Mouse (Mus musculus): ENCODE data around the gene Kcna5. TPM values are rescaled to one million over a fixed set of nuclear protein-coding genes. Genes with fewer than 3 reads are reported as not detected.

The Kcna5 gene
- polyA plus RNA-seq, 1 experiment: not detected

- H3K4me3 ChIP-seq (ENCODE audit: insufficient read depth, poor library complexity, severe bottlenecking): no peak overlapping the region
These were observed 26.5 kb downstream of the Kcna5 start for GRCm38 (mm10) chr6:126508671-126509070.

GRCm38 (mm10) chr6:126503920-126504319 lies 31.3 kb downstream of the Kcna5 start:
- no peaks in the 10 kb centered on the region for H3K79me2 ChIP-seq (ENCODE audit: control insufficient read depth, insufficient read depth)
- H3ac ChIP-seq (ENCODE audit: control insufficient read depth, insufficient read length, low read depth): no peak overlapping the region
- no peaks in the 10 kb centered on the region for H3K36me3 ChIP-seq (ENCODE audit: control insufficient read depth, insufficient read depth)
- no peaks in the 10 kb centered on the region for H3K79me3 ChIP-seq (ENCODE audit: low read depth)
- no peak for TF ChIP-seq MYOG (IDR thresholded peaks at IDR 0.05; ENCODE audit: control insufficient read depth, extremely low read depth, insufficient read length)
- no peak for TF ChIP-seq CTCF (IDR thresholded peaks at IDR 0.05; ENCODE audit: control insufficient read depth, insufficient read depth, insufficient read length)
- no peak for TF ChIP-seq FOSL1 (IDR thresholded peaks at IDR 0.05; ENCODE audit: insufficient read depth, low read length, poor library complexity, severe bottlenecking)
- no peak for TF ChIP-seq MAX (IDR thresholded peaks at IDR 0.05)
- TF ChIP-seq CEBPB (IDR thresholded peaks at IDR 0.05; ENCODE audit: low read depth): no peak
- TF ChIP-seq MYOD1 (IDR thresholded peaks at IDR 0.05; ENCODE audit: control insufficient read depth, insufficient read length, low read depth): no peak
- no peak for TF ChIP-seq USF1 (IDR thresholded peaks at IDR 0.05; ENCODE audit: low read depth)
- H3K4me3 ChIP-seq (ENCODE audit: insufficient read depth, poor library complexity, severe bottlenecking): no peak overlapping the region
- H3K27me3 ChIP-seq (ENCODE audit: control insufficient read depth, insufficient read depth, insufficient read length): peaks cover 13% of the 10 kb centered on the region

More at GRCm38 (mm10) chr6:126508671-126509070, 26.5 kb downstream of the Kcna5 start:
- H3K79me3 ChIP-seq (ENCODE audit: low read depth): no peaks in the 10 kb centered on the region
- no peaks in the 10 kb centered on the region for H3K36me3 ChIP-seq (ENCODE audit: control insufficient read depth, insufficient read depth)
- H3K79me2 ChIP-seq (ENCODE audit: control insufficient read depth, insufficient read depth): no peaks in the 10 kb centered on the region
- TF ChIP-seq CTCF (IDR thresholded peaks at IDR 0.05; ENCODE audit: control insufficient read depth, insufficient read depth, insufficient read length) (no peak), FOSL1 (IDR thresholded peaks at IDR 0.05; ENCODE audit: insufficient read depth, low read length, poor library complexity, severe bottlenecking) (no peak), CEBPB (IDR thresholded peaks at IDR 0.05; ENCODE audit: low read depth) (no peak), MYOD1 (IDR thresholded peaks at IDR 0.05; ENCODE audit: control insufficient read depth, insufficient read length, low read depth) (no peak), MAX (IDR thresholded peaks at IDR 0.05) (no peak), MYOG (IDR thresholded peaks at IDR 0.05; ENCODE audit: control insufficient read depth, extremely low read depth, insufficient read length) (no peak), USF1 (IDR thresholded peaks at IDR 0.05; ENCODE audit: low read depth) (no peak)
- H3ac ChIP-seq (ENCODE audit: control insufficient read depth, insufficient read length, low read depth): no peak overlapping the region
- H3K27me3 ChIP-seq (ENCODE audit: control insufficient read depth, insufficient read depth, insufficient read length): peaks cover 24% of the 10 kb centered on the region

GRCm38 (mm10) chr6:126502691-126503301 lies 32.4 kb downstream of the Kcna5 start:
- Histone ChIP-seq H3K27me3 (ENCODE audit: control insufficient read depth, insufficient read depth, insufficient read length) (peaks cover 7% of the 10 kb centered on the region), H3K79me3 (ENCODE audit: low read depth) (no peaks in the 10 kb centered on the region), H3K36me3 (ENCODE audit: control insufficient read depth, insufficient read depth) (no peaks in the 10 kb centered on the region), H3ac (ENCODE audit: control insufficient read depth, insufficient read length, low read depth) (no peak overlapping the region), H3K4me3 (ENCODE audit: insufficient read depth, poor library complexity, severe bottlenecking) (no peak overlapping the region), H3K79me2 (ENCODE audit: control insufficient read depth, insufficient read depth) (no peaks in the 10 kb centered on the region)
- TF ChIP-seq MYOD1 (IDR thresholded peaks at IDR 0.05; ENCODE audit: control insufficient read depth, insufficient read length, low read depth) (no peak), FOSL1 (IDR thresholded peaks at IDR 0.05; ENCODE audit: insufficient read depth, low read length, poor library complexity, severe bottlenecking) (no peak), CEBPB (IDR thresholded peaks at IDR 0.05; ENCODE audit: low read depth) (no peak), CTCF (IDR thresholded peaks at IDR 0.05; ENCODE audit: control insufficient read depth, insufficient read depth, insufficient read length) (no peak), MYOG (IDR thresholded peaks at IDR 0.05; ENCODE audit: control insufficient read depth, extremely low read depth, insufficient read length) (no peak)

GRCm38 (mm10) chr6:126500985-126501384 lies 34.2 kb downstream of the Kcna5 start:
- no peak overlapping the region for H3ac ChIP-seq (ENCODE audit: control insufficient read depth, insufficient read length, low read depth)
- H3K27me3 ChIP-seq (ENCODE audit: control insufficient read depth, insufficient read depth, insufficient read length): no peaks in the 10 kb centered on the region

GRCm38 (mm10) chr6:126500088-126500487 lies 35.1 kb downstream of the Kcna5 start:
- Histone ChIP-seq H3K4me3 (ENCODE audit: insufficient read depth, poor library complexity, severe bottlenecking) (no peak overlapping the region), H3K79me2 (ENCODE audit: control insufficient read depth, insufficient read depth) (no peaks in the 10 kb centered on the region), H3K79me3 (ENCODE audit: low read depth) (no peaks in the 10 kb centered on the region), H3K36me3 (ENCODE audit: control insufficient read depth, insufficient read depth) (no peaks in the 10 kb centered on the region), H3K27me3 (ENCODE audit: control insufficient read depth, insufficient read depth, insufficient read length) (no peaks in the 10 kb centered on the region), H3ac (ENCODE audit: control insufficient read depth, insufficient read length, low read depth) (no peak overlapping the region)
- TF ChIP-seq CTCF (IDR thresholded peaks at IDR 0.05; ENCODE audit: control insufficient read depth, insufficient read depth, insufficient read length): peak; percentile 83
- TF ChIP-seq FOSL1 (IDR thresholded peaks at IDR 0.05; ENCODE audit: insufficient read depth, low read length, poor library complexity, severe bottlenecking): no peak

More at GRCm38 (mm10) chr6:126500985-126501384, 34.2 kb downstream of the Kcna5 start:
- Histone ChIP-seq H3K4me3 (ENCODE audit: insufficient read depth, poor library complexity, severe bottlenecking) (no peak overlapping the region), H3K79me2 (ENCODE audit: control insufficient read depth, insufficient read depth) (no peaks in the 10 kb centered on the region), H3K36me3 (ENCODE audit: control insufficient read depth, insufficient read depth) (no peaks in the 10 kb centered on the region), H3K79me3 (ENCODE audit: low read depth) (no peaks in the 10 kb centered on the region)
- TF ChIP-seq USF1 (IDR thresholded peaks at IDR 0.05; ENCODE audit: low read depth) (no peak), MAX (IDR thresholded peaks at IDR 0.05) (no peak), MYOD1 (IDR thresholded peaks at IDR 0.05; ENCODE audit: control insufficient read depth, insufficient read length, low read depth) (no peak), FOSL1 (IDR thresholded peaks at IDR 0.05; ENCODE audit: insufficient read depth, low read length, poor library complexity, severe bottlenecking) (no peak), MYOG (IDR thresholded peaks at IDR 0.05; ENCODE audit: control insufficient read depth, extremely low read depth, insufficient read length) (no peak), CTCF (IDR thresholded peaks at IDR 0.05; ENCODE audit: control insufficient read depth, insufficient read depth, insufficient read length) (no peak), CEBPB (IDR thresholded peaks at IDR 0.05; ENCODE audit: low read depth) (no peak)

- Histone ChIP-seq H3ac (ENCODE audit: control insufficient read depth, insufficient read length, low read depth) (no peak overlapping the region), H3K4me3 (ENCODE audit: insufficient read depth, poor library complexity, severe bottlenecking) (no peak overlapping the region), H3K79me3 (ENCODE audit: low read depth) (no peaks in the 10 kb centered on the region), H3K36me3 (ENCODE audit: control insufficient read depth, insufficient read depth) (no peaks in the 10 kb centered on the region), H3K79me2 (ENCODE audit: control insufficient read depth, insufficient read depth) (no peaks in the 10 kb centered on the region), H3K27me3 (ENCODE audit: control insufficient read depth, insufficient read depth, insufficient read length) (no peaks in the 10 kb centered on the region)
- TF ChIP-seq CTCF (IDR thresholded peaks at IDR 0.05; ENCODE audit: control insufficient read depth, insufficient read depth, insufficient read length): peak; percentile 58
- no peak for TF ChIP-seq CEBPB (IDR thresholded peaks at IDR 0.05; ENCODE audit: low read depth)
These were observed 37.3 kb downstream of the Kcna5 start for GRCm38 (mm10) chr6:126497878-126498277.

All from C2C12 (cell line).